Mouse (Mus musculus): ENCODE results near the gene Il1rn.

GRCm38 (mm10) chr2:24317919-24318598 is 18.6 kb upstream of the Il1rn start:
- no peak for TF ChIP-seq EP300 (IDR thresholded peaks at IDR 0.05; ENCODE audit: low read depth)
- no peak for TF ChIP-seq CTCF (IDR thresholded peaks at IDR 0.05; ENCODE audit: low read depth)
